ENCODE assay signal across 8 mouse cellular contexts in the genomic region with DNA sequence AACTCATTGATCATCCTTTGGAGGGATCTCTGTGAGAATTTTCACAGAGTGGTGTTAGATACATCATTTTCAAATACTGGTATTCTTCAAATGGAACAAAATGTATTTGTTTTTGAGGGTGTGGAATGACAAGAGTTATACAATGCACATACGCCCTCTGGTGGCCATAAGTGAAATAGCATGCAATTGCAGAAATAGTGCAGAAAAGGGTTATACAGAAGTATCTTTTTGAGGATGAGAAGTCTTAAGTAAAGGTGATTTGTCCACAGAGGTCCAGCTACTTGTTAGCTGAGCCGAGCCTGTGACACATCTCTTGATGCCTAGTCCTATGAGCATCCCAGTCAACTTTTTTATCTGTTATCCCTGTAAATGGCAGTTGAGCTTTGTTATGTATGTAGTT.
A peak's percentile ranks its signal among the peaks of the same experiment; 100 is the strongest.
DNase-seq lines count a peak whose midpoint lies in the region; ATAC-seq and TF ChIP-seq lines count a peak whose summit lies in the region.

No protein-coding gene starts in this region.

- H3K4me1 ChIP-seq in midbrain, embryonic 10.5 days = peaks cover 7% of the 10 kb centered on the region; the same call in 1 of the 2 replicates
- H3K4me1 ChIP-seq in midbrain, embryonic 11.5 days (ENCODE audit: control insufficient read depth, insufficient read depth, low read length) = peaks cover 3% of the 10 kb centered on the region; the same call in 1 of the 2 replicates

- no peak overlapping the region for H3K27ac ChIP-seq in midbrain, embryonic 10.5 days (replicated peaks)
- no peak overlapping the region for H3K27ac ChIP-seq in midbrain, embryonic 11.5 days (ENCODE audit: low read depth, low read length)

- no peak overlapping the region for H3K9ac ChIP-seq in midbrain, embryonic 11.5 days (ENCODE audit: low read length)

- 20% methylated on average over 2 of the region's 2 CpGs for WGBS in midbrain, embryonic 10.5 days
- 21% methylated on average over 2 of the region's 2 CpGs for WGBS in midbrain, embryonic 11.5 days

- DNase-seq in gastrocnemius, postnatal 10 days = peak; percentile 4
- no peak for DNase-seq in gastrocnemius, postnatal 25 days
- peak; percentile 11 for DNase-seq in midbrain, embryonic 10.5 days (ENCODE audit: low spot score)
- DNase-seq in midbrain, embryonic 11.5 days (ENCODE audit: low spot score, missing footprints) = no peak
- DNase-seq in Patski (ENCODE audit: low read depth, low spot score) = no peak
- DNase-seq in heart, postnatal 10 days = peak; percentile 20 to 25
- DNase-seq in retina, postnatal 7 days (ENCODE audit: low read depth, low spot score) = peak; percentile 25
- no peak for DNase-seq in ovary, postnatal 14 days (ENCODE audit: low spot score)

- no peaks in the 10 kb centered on the region for H3K27me3 ChIP-seq in midbrain, embryonic 10.5 days (ENCODE audit: low read depth, poor library complexity, severe bottlenecking)
- no peaks in the 10 kb centered on the region for H3K27me3 ChIP-seq in midbrain, embryonic 11.5 days (ENCODE audit: control insufficient read depth, insufficient read depth, low read length)
- peaks cover 27% of the 10 kb centered on the region for H3K27me3 ChIP-seq in Patski

- no peak overlapping the region for H3K4me3 ChIP-seq in midbrain, embryonic 10.5 days
- no peak overlapping the region for H3K4me3 ChIP-seq in midbrain, embryonic 11.5 days (ENCODE audit: low read depth, low read length)

- H3K9me3 ChIP-seq in midbrain, embryonic 10.5 days (replicated peaks) = no peaks in the 10 kb centered on the region
- no peaks in the 10 kb centered on the region for H3K9me3 ChIP-seq in midbrain, embryonic 11.5 days (ENCODE audit: control insufficient read depth, low read length)

- CTCF ChIA-PET in Patski (lab: Charles Lee) = interaction anchor here (0.8 to 2.3 kb wide), 11 partner anchors 9 to 215 kb away, joined by 3 to 8 read pairs (median 4); no protein-coding TSS in a partner anchor

- H3K36me3 ChIP-seq in midbrain, embryonic 10.5 days = no peaks in the 10 kb centered on the region
- no peaks in the 10 kb centered on the region for H3K36me3 ChIP-seq in midbrain, embryonic 11.5 days (ENCODE audit: control insufficient read depth, insufficient read depth, low read length)

- in situ Hi-C loops in Patski (cut with MboI; ENCODE audit: low pct_unique_long_range_greater_than_20kb) = loop anchor here (5.0 kb wide), 1 partner anchor 160 kb away; no protein-coding TSS in a partner anchor

- POLR2A ChIA-PET in Patski (lab: Charles Lee) = no interaction called here

- ATAC-seq in midbrain, embryonic 11.5 days (ENCODE audit: low FRiP score) = no peak
- ATAC-seq in Patski = no peak

- intact Hi-C loops in heart, postnatal 10 days (cut with DNase I) = loop anchor here (2.0 to 5.0 kb wide), 2 partner anchors 118 to 160 kb away; no protein-coding TSS in a partner anchor

- TF ChIP-seq CTCF in Patski (IDR thresholded peaks at IDR 0.05) = peak; percentile 58

- no peak overlapping the region for H3K4me2 ChIP-seq in midbrain, embryonic 11.5 days

Comparison
In these comparisons a context has a peak if more than half of its experiments do, and no peak if none do; other contexts are left out.
1. DNase-seq: peak in gastrocnemius, postnatal 10 days (single experiment), midbrain, embryonic 10.5 days (single experiment), heart, postnatal 10 days (2 of 2) and retina, postnatal 7 days (single experiment); none in gastrocnemius, postnatal 25 days (single experiment), midbrain, embryonic 11.5 days (single experiment), Patski (single experiment) and ovary, postnatal 14 days (single experiment).